Mouse (Mus musculus) heart, adult 2 months (tissue): ENCODE measurements around the gene Dhrs7c. TPM values are rescaled to one million over a fixed set of nuclear protein-coding genes. Genes with fewer than 3 reads are reported as not detected.

Experiments
- DNase-seq, 2 experiments: peaks; one replicate each; pipeline ENCODE4 v3.0.0; 2021
- H3K27ac ChIP-seq: fragments of 200-600 bp; 2 replicates; pipeline ENCODE4 v1.8.1; 2022
- H3K27me3 ChIP-seq: fragments of 200-500 bp; 2 replicates; pipeline ENCODE4 v1.6.1; 2012; ENCODE audit warnings: mild to moderate bottlenecking, low read length, inconsistent platforms, mixed read lengths; ENCODE audit not compliant: control insufficient read depth, insufficient read depth
- H3K36me3 ChIP-seq: fragments of 200-500 bp; 2 replicates; pipeline ENCODE4 v1.6.1; 2012; ENCODE audit warnings: low read length, inconsistent platforms; ENCODE audit not compliant: control insufficient read depth, insufficient read depth
- H3K4me1 ChIP-seq: fragments of 200-500 bp; 2 replicates; pipeline ENCODE4 v1.6.1; 2011; ENCODE audit warnings: low read length; ENCODE audit not compliant: control insufficient read depth, insufficient read depth
- H3K4me3 ChIP-seq: fragments of 200-600 bp; 2 replicates; pipeline ENCODE4 v1.8.1; 2022
- H3K79me2 ChIP-seq: fragments of 200-500 bp; replicated peaks from 2 replicates; pipeline ENCODE4 v1.6.1; 2012; ENCODE audit warnings: mild to moderate bottlenecking, inconsistent platforms, low read length, moderate library complexity, mixed read lengths; ENCODE audit not compliant: control insufficient read depth, insufficient read depth
- H3K9ac ChIP-seq: fragments of 200-500 bp; 2 replicates; pipeline ENCODE4 v1.6.1; 2012; ENCODE audit warnings: low read depth, mild to moderate bottlenecking, control low read depth, inconsistent platforms, low read length, mixed read lengths
- CTCF ChIP-seq: fragments of 200-600 bp; IDR thresholded peaks from 2 replicates; pipeline ENCODE4 v1.8.1; 2022; ENCODE audit warnings: antibody characterized with exemption, mild to moderate bottlenecking, moderate library complexity
- EP300 ChIP-seq: fragments of 200-500 bp; IDR thresholded peaks from 2 replicates; pipeline ENCODE4 v1.6.1; 2011; ENCODE audit warnings: low read depth, low read length, control low read depth; ENCODE audit not compliant: insufficient read depth
- POLR2A ChIP-seq: fragments of 200-500 bp; IDR thresholded peaks from 2 replicates; pipeline ENCODE4 v1.6.1; 2011; ENCODE audit warnings: mild to moderate bottlenecking, low read depth, low read length, control low read depth; ENCODE audit not compliant: insufficient read depth
- WGBS: fragments of 180-500 bp; shearing (Covaris S2); methylation state at CpG from one replicate; pipeline ENCODE4 v1.1.7; 2018; 5-methylcytosine and 5-hydroxymethylcytosine counted together
- intact Hi-C: fragments of 180-260 bp; cut with DNase I; formaldehyde crosslinking; loops from one replicate; pipeline ENCODE4 v1.15.1; 2025
- polyA plus RNA-seq: library from polyadenylated mRNA; depleted of rRNA; stranded (reverse); fragments of >200 nt; gene quantifications from 2 replicates; pipeline ENCODE4 v1.2.3, GENCODE M21; 2012
- total RNA-seq, 2 experiments: library from RNA; stranded (reverse); gene quantifications; 2 replicates each; pipeline ENCODE4 v1.2.3; 2021

Gene Dhrs7c
- total and polyA plus RNA-seq, 3 experiments: 178 to 217 (median 214) TPM

DNA sequence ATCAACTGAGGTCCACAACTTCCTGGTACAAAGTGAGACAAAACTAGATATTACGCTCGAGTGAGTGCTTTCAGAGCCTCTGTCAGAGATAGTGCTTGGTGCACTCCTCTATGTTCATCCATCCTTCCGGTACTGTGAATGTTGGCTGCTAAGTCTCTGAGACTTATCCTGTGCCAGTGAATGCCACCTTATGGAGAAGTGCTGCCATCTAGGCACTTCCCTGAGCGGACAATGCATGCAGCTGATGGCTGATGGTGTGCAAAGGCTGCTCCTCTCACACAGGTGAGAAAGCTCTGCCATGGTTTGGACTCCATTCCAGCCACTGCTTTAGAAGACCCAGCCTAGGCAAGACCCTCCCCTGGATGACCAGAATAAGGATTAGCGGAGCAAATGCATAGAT, 10.1 kb downstream of the Dhrs7c start:
- Histone ChIP-seq H3K4me1 (peaks cover 6% of the 10 kb centered on the region; the same call in 1 of the 2 replicates), H3K27ac (no peak overlapping the region), H3K36me3 (no peaks in the 10 kb centered on the region; the same call in 1 of the 2 replicates), H3K9ac (no peak overlapping the region), H3K4me3 (no peak overlapping the region), H3K27me3 (no peaks in the 10 kb centered on the region), H3K79me2 (no peaks in the 10 kb centered on the region)
- TF ChIP-seq POLR2A (no peak), CTCF (peak; percentile 55), EP300 (0 out of 2 replicates have a peak, but pooled peaks have one; percentile 18)
- no peak for DNase-seq
- intact Hi-C loops: loop anchor here (2.0 kb wide), 1 partner anchor 51 kb away; no protein-coding TSS in a partner anchor
- 54% methylated on average over 5 of the region's 5 CpGs for WGBS

DNA sequence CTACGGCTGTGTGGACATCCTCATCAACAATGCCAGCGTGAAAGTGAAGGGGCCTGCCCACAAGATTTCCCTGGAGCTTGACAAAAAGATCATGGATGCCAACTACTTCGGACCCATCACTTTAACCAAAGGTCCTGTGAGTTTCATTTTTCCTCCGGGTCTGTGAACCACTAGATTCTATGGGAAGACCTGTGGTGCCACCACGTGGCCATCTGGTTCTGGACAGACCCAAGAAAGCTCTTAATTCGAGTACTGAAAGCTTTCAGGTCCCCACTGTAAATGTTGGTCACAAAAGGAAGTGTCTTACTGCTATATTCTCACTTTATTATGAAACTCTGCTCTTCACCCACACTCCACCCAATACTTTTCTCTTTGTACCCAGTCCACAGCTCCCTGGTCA, 13.5 kb downstream of the Dhrs7c start:
- Histone ChIP-seq H3K27ac (no peak overlapping the region), H3K27me3 (no peaks in the 10 kb centered on the region), H3K9ac (no peak overlapping the region), H3K4me3 (no peak overlapping the region), H3K36me3 (no peaks in the 10 kb centered on the region; the same call in 1 of the 2 replicates), H3K4me1 (no peaks in the 10 kb centered on the region; the same call in 1 of the 2 replicates), H3K79me2 (no peaks in the 10 kb centered on the region)
- WGBS: 55% methylated on average over 6 of the region's 6 CpGs
- DNase-seq: no peak
- TF ChIP-seq EP300: no peak
- peak; percentile 57 for TF ChIP-seq CTCF
- intact Hi-C loops: no loop called here

GRCm38 (mm10) chr11:67819604-67820003, 21.6 kb downstream of the Dhrs7c start:
- intact Hi-C loops: loop anchor here (2.0 kb wide), 2 partner anchors 35 to 111 kb away; no protein-coding TSS in a partner anchor
- Histone ChIP-seq H3K4me3 (no peak overlapping the region), H3K4me1 (no peaks in the 10 kb centered on the region), H3K36me3 (no peaks in the 10 kb centered on the region), H3K27me3 (no peaks in the 10 kb centered on the region), H3K9ac (no peak overlapping the region), H3K79me2 (no peaks in the 10 kb centered on the region), H3K27ac (no peak overlapping the region)
- DNase-seq: no peak
- TF ChIP-seq POLR2A: no peak
- peak; percentile 75 for TF ChIP-seq CTCF
- WGBS: 8% methylated on average over 5 of the region's 5 CpGs

GRCm38 (mm10) chr11:67820221-67820620, 22.2 kb downstream of the Dhrs7c start:
- 30% methylated on average over 4 of the region's 4 CpGs for WGBS
- Histone ChIP-seq H3K79me2 (no peaks in the 10 kb centered on the region), H3K4me1 (no peaks in the 10 kb centered on the region), H3K27ac (no peak overlapping the region), H3K27me3 (no peaks in the 10 kb centered on the region), H3K4me3 (no peak overlapping the region), H3K9ac (no peak overlapping the region), H3K36me3 (no peaks in the 10 kb centered on the region)
- intact Hi-C loops: no loop called here
- peak in 1 of 2 experiments; percentile 31 for DNase-seq
- no peak for TF ChIP-seq POLR2A
- no peak for TF ChIP-seq EP300
- TF ChIP-seq CTCF: peak; percentile 67

GRCm38 (mm10) chr11:67821560-67821959, 23.6 kb downstream of the Dhrs7c start:
- H3K4me3 ChIP-seq: no peak overlapping the region
- H3K27ac ChIP-seq: no peak overlapping the region
- no peak overlapping the region for H3K9ac ChIP-seq
- WGBS: 79% methylated on average over 6 of the region's 6 CpGs
- no peaks in the 10 kb centered on the region for H3K36me3 ChIP-seq
- no peaks in the 10 kb centered on the region for H3K79me2 ChIP-seq
- DNase-seq: no peak
- intact Hi-C loops: no loop called here
- H3K4me1 ChIP-seq: no peaks in the 10 kb centered on the region
- no peak for TF ChIP-seq EP300
- TF ChIP-seq POLR2A: no peak
- no peaks in the 10 kb centered on the region for H3K27me3 ChIP-seq

GRCm38 (mm10) chr11:67828360-67829059, 30.5 kb downstream of the Dhrs7c start:
- no peak overlapping the region for H3K27ac ChIP-seq
- H3K4me1 ChIP-seq: no peaks in the 10 kb centered on the region
- 41% methylated on average over 12 of the region's 12 CpGs for WGBS
- no peak for DNase-seq
- intact Hi-C loops: no loop called here
- no peak overlapping the region for H3K4me3 ChIP-seq
- H3K79me2 ChIP-seq: no peaks in the 10 kb centered on the region
- H3K27me3 ChIP-seq: no peaks in the 10 kb centered on the region
- no peak overlapping the region for H3K9ac ChIP-seq
- no peaks in the 10 kb centered on the region for H3K36me3 ChIP-seq
- TF ChIP-seq POLR2A: no peak
- TF ChIP-seq EP300: no peak
- TF ChIP-seq CTCF: no peak
